Mouse (Mus musculus): Measurements from ENCODE around the gene Fbxw27. TPM values are rescaled to one million over a fixed set of nuclear protein-coding genes. Genes with fewer than 3 reads are reported as not detected.
A peak's percentile ranks its signal among the peaks of the same experiment; 100 is the strongest.
"Not testable (repeated sequence)": the region's sequence is repeated elsewhere in the genome, so short reads cannot be mapped to it uniquely, and the experiment has no call there.

The Fbxw27 gene
- total RNA-seq (2021), result not detected

GRCm38 (mm10) chr9:109790570-109790969 lies at the start of gene Fbxw27:
Fbxw27 (minus strand) TSS chr9:109790670.
- intact Hi-C loops (cut with DNase I); DNase-seq: not testable (repeated sequence)

DNA sequence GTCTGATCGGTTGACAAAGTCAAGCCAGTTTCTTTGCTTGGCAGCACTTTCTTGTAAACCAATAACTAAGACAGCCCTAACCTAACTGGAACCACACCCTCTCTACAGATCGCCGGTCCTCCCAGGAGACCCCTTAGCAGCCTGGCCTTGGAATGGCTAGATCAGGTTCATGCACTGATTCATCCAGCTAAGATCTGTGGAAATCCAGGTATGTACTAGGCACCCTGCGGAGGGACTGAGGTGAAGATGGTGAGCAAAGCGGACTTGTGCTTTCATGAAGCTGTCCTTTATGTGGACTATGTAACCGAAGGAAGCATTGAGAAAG lies 42.6 kb upstream of the Fbxw27 start:
- intact Hi-C loops (cut with DNase I), result no loop called here
- DNase-seq, result no peak

- DNase-seq, result peak; percentile 89 to 93
- intact Hi-C loops (cut with DNase I), result loop anchor here (1.0 kb wide), 1 partner anchor 147 kb away; no protein-coding TSS in a partner anchor
Measured at GRCm38 (mm10) chr9:109832391-109833087, 42.1 kb upstream of the Fbxw27 start, which contains the start of gene Nme6. Nme6 (plus strand) TSS chr9:109832749.

GRCm38 (mm10) chr9:109826181-109826580 lies 35.7 kb upstream of the Fbxw27 start:
- intact Hi-C loops (cut with DNase I), result no loop called here
- no peak for DNase-seq

- no peak for DNase-seq
- intact Hi-C loops (cut with DNase I), result no loop called here
Measured at GRCm38 (mm10) chr9:109825739-109826138, 35.3 kb upstream of the Fbxw27 start.

DNA sequence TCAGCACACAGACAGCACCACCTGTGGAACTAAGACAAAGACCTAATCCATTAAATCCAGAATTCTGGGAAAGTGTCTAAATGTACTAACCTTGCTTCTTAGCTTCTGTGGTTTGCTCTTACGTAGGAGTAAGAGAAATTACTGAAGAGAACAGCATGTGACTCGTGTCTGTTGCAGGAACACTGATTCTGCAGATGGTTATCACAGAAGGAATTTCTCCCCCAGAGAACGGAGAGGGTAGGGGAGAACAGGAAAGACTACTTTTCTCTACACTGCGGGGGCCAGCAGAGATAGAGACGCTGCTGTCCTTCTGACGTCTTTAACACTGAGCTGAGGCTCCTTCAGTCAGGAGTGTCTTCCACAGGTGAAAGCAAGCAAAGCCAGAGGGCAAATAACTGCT lies 25.9 kb upstream of the Fbxw27 start:
- intact Hi-C loops (cut with DNase I), result no loop called here
- DNase-seq, result no peak

GRCm38 (mm10) chr9:109813424-109813823 lies 23.0 kb upstream of the Fbxw27 start:
- intact Hi-C loops (cut with DNase I), result no loop called here
- peak in 1 of 2 experiments; percentile 5 for DNase-seq

- no peak for DNase-seq
- intact Hi-C loops (cut with DNase I), result no loop called here
Measured at GRCm38 (mm10) chr9:109811980-109812379, 21.5 kb upstream of the Fbxw27 start, which contains the start of gene Spink8. Spink8 (plus strand) TSS chr9:109812280.

DNA sequence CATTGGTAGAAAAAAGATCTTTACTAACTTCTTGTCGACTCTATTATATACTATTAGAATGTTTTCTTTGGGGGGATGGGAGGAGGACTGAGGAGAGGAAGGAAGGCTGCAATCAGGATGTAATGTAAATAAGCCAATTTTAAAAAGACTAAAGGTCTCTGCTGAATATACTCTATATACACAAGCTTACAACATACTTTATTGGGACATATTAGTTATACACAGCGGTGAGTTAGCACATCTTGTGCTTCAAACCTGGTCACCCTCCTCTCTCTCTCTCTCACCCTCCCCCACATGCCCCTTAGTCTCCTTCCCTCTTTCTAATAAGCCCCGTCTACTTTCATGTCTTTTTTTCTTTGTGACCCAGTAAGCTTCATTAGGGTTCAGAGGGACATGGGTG lies 17.4 kb upstream of the Fbxw27 start:
- intact Hi-C loops (cut with DNase I), result no loop called here
- DNase-seq, result no peak

DNA sequence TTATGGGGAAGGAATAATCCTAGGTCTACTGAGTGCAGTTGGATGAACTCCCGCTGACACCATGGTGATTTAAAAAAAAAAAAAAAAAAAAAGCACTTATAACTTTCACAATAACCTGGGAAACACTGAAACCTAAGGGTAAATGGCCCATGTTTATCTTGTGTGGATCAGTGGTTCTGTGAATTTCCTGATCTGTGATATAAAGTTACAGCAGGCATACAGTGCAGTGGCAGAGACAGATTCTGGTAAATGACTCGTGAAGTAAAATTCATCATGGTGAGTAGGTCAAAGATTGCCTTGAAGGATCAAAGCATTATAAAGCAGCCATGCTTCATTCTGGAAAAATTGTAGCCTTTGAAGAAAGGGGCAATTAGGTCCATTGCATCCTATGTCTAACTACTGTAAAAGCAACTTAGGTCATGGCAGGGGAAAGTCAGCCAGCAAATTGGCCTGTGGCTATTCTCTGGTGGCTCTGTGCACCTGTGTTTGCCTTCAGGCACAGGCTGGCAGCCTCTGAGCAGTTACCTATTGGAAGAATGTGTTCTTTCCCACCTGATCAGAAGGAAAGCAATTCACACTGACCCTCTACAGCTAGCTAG lies 16.3 kb upstream of the Fbxw27 start:
- DNase-seq, result no peak
- intact Hi-C loops (cut with DNase I), result no loop called here

GRCm38 (mm10) chr9:109806260-109806659 lies 15.8 kb upstream of the Fbxw27 start:
- intact Hi-C loops (cut with DNase I), result no loop called here
- no peak for DNase-seq

DNA sequence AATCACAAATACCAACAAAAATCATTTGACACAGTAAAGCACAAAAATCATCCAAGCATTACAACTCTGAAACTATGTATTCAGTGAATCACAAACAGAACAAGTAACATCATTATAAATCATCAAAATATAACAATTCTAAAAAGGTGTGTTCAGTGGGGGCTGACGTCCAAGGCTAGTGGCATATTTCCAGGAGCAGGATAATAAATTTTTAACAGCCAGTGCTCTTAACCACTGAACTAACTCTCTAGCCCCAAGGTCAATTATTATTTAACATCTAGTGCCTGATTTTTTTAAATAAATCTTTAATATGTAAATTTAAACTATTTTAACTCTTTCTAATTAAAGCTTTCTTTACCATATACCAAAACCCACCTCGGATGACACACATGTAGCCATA lies 15.1 kb upstream of the Fbxw27 start:
- DNase-seq; intact Hi-C loops (cut with DNase I): not testable (repeated sequence)

- intact Hi-C loops (cut with DNase I), result no loop called here
- peak; percentile 2 to 21 for DNase-seq
Measured at GRCm38 (mm10) chr9:109798051-109798450, 7.6 kb upstream of the Fbxw27 start.

GRCm38 (mm10) chr9:109795811-109796210 lies 5.3 kb upstream of the Fbxw27 start:
- DNase-seq, result no peak
- intact Hi-C loops (cut with DNase I), result no loop called here

GRCm38 (mm10) chr9:109795221-109795620 lies 4.8 kb upstream of the Fbxw27 start:
- intact Hi-C loops (cut with DNase I), result no loop called here

DNA sequence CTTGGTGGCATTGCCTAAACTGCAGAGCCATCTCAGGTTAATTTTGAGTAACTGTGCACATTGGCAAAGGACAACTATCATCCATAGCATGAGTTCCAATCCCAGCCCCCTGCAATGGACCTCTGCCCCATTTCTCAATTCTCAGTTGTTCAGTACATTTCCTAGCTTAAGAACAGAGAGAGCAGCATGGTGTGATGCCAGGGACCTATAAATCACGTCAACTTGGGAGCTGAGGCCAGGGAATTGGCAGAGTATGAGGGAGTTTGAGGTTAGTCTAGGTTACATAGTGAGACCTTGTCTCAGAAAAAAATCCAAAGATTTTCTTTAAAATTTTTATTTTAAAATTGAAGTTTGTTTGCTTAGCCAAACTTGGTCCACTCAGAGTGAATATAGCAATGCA lies 23.6 kb downstream of the Fbxw27 start:
- DNase-seq; intact Hi-C loops (cut with DNase I): not testable (repeated sequence)

More at GRCm38 (mm10) chr9:109795221-109795620, 4.8 kb upstream of the Fbxw27 start:
- no peak for DNase-seq

- DNase-seq; intact Hi-C loops (cut with DNase I): not testable (repeated sequence)
Measured at GRCm38 (mm10) chr9:109745989-109746388, 44.5 kb downstream of the Fbxw27 start, which contains the start of gene Fbxw26. Fbxw26 (minus strand) TSS chr9:109746089.

Other genes starting within 250 kb of the Fbxw27 start
- gene Fbxw15, start 222.4 kb downstream of the Fbxw27 start, total RNA-seq (2021), result not detected
- not detected for gene Fbxw24, start 164.6 kb downstream of the Fbxw27 start, total RNA-seq (2021)
- not detected for gene Fbxw25, start 126.0 kb downstream of the Fbxw27 start, total RNA-seq (2021)
- not detected for gene Fbxw18, start 88.0 kb downstream of the Fbxw27 start, total RNA-seq (2021)
- gene Fbxw26, start 44.6 kb downstream of the Fbxw27 start, total RNA-seq (2021), result not detected
- not detected for gene Spink8, start 21.6 kb upstream of the Fbxw27 start, total RNA-seq (2021)
- gene Nme6, start 42.1 kb upstream of the Fbxw27 start, total RNA-seq (2021), result 10 to 100 TPM; 15.1 to 18.4 TPM
- gene Camp, start 58.9 kb upstream of the Fbxw27 start, total RNA-seq (2021), result under 1 TPM; 0.36 to 0.60 TPM
- gene Cdc25a, start 84.9 kb upstream of the Fbxw27 start, total RNA-seq (2021), result 1 to 10 TPM; 7.1 to 9.4 TPM
- 100 to 1,000 TPM; 294 to 310 TPM for gene Map4, start 140.8 kb upstream of the Fbxw27 start, total RNA-seq (2021)

All from heart, postnatal 10 days (tissue).